Mouse (Mus musculus): Measurements from ENCODE around the gene Fgfr2. TPM values are rescaled to one million over a fixed set of nuclear protein-coding genes. Genes with fewer than 3 reads are reported as not detected.
A peak's percentile ranks its signal among the peaks of the same experiment; 100 is the strongest.

The Fgfr2 gene
- polyA plus RNA-seq, 1 experiment from 2014 or later: 81.1 TPM

DNA sequence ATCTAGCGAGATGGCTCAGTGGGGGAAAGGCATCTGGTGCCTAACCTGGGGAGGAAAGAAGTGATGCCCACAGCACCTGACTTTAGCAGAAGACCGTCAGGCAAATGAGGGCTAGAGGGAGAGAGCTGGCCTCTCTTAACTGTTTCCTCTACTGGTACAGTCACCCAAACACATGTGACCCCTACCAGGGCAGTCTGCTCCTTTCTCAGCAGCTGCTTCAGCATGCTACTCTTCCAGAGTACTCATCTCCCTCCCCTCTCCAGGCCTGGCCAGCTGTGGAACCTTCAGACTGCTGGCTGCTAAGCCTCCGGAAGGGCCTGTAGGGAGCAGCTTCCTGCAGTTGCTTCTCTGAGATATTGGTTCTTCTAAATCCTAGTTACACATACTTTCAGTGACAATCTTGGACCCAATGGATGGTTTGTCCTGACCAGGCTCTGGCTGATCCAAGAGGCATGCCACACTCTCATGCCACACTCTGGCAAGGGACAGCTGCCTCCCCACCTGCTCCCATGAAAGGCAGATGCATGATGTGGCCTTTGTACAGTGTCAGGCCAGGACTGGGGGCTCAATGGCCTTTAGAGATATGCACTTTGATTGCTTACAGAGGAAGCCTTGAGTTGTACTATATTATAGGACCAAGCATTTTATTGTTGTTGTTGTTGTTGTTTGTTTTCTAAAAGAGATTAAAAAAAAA, 374.9 kb downstream of the Fgfr2 start:
- no peak overlapping the region for H3K4me3 ChIP-seq
- WGBS: 79% methylated on average over 3 of the region's 3 CpGs
- H3K9me3 ChIP-seq (replicated peaks): no peaks in the 10 kb centered on the region
- H3K27ac ChIP-seq: no peak overlapping the region
- no peak overlapping the region for H3K4me2 ChIP-seq (replicated peaks)
- ATAC-seq (ENCODE audit: low FRiP score): no peak
- peaks cover 1% of the 10 kb centered on the region for H3K4me1 ChIP-seq
- H3K9ac ChIP-seq: no peak overlapping the region
- H3K36me3 ChIP-seq: peaks cover 3% of the 10 kb centered on the region; the same call in 1 of the 2 replicates
- no peaks in the 10 kb centered on the region for H3K27me3 ChIP-seq

DNA sequence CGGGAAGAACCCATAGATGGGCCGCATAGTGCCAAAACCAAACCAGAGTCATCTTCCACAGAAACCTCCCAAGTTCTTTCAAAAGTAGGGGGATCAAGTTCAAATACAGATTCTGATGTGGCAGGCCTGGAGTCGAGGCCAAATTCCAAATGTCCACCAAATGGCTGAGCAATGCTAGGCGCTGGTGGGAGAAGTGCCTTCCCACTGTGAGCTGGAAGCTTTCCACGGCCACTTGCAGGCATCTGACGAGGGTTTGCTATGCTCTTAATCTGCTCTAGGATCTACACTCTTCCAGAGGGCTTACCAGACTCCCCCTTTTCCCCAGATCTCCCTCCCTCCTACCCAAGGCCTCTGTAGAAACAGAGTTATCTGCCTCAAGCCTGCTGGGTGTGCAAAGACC, 376.1 kb downstream of the Fgfr2 start:
- H3K9ac ChIP-seq: no peak overlapping the region
- WGBS: 82% methylated on average over 6 of the region's 6 CpGs
- no peaks in the 10 kb centered on the region for H3K9me3 ChIP-seq (replicated peaks)
- H3K4me2 ChIP-seq (replicated peaks): no peak overlapping the region
- H3K27ac ChIP-seq: no peak overlapping the region
- no peaks in the 10 kb centered on the region for H3K27me3 ChIP-seq
- no peak for ATAC-seq (ENCODE audit: low FRiP score)
- H3K4me3 ChIP-seq: no peak overlapping the region
- peaks cover 3% of the 10 kb centered on the region; the same call in 1 of the 2 replicates for H3K36me3 ChIP-seq
- no peaks in the 10 kb centered on the region for H3K4me1 ChIP-seq

- no peak overlapping the region for H3K27ac ChIP-seq
- no peaks in the 10 kb centered on the region for H3K4me1 ChIP-seq
- ATAC-seq (ENCODE audit: low FRiP score): no peak
- H3K27me3 ChIP-seq: no peaks in the 10 kb centered on the region
- H3K4me2 ChIP-seq (replicated peaks): no peak overlapping the region
- no peak overlapping the region for H3K9ac ChIP-seq
- H3K36me3 ChIP-seq: peaks cover 3% of the 10 kb centered on the region; the same call in 1 of the 2 replicates
- no peak overlapping the region for H3K4me3 ChIP-seq
- H3K9me3 ChIP-seq (replicated peaks): no peaks in the 10 kb centered on the region
- 91% methylated on average over 5 of the region's 5 CpGs for WGBS
Measured at GRCm38 (mm10) chr7:132742912-132743311, 380.2 kb downstream of the Fgfr2 start.

- Histone ChIP-seq H3K9me3 (replicated peaks) (no peaks in the 10 kb centered on the region), H3K27ac (no peak overlapping the region), H3K4me2 (replicated peaks) (no peak overlapping the region), H3K9ac (no peak overlapping the region), H3K4me3 (no peak overlapping the region), H3K36me3 (peaks cover 3% of the 10 kb centered on the region; the same call in 1 of the 2 replicates), H3K27me3 (no peaks in the 10 kb centered on the region), H3K4me1 (peaks cover 21% of the 10 kb centered on the region)
- ATAC-seq (ENCODE audit: low FRiP score): no peak
- WGBS: 95% methylated on average over 6 of the region's 6 CpGs
Measured at GRCm38 (mm10) chr7:132739829-132740228, 383.3 kb downstream of the Fgfr2 start.

- Histone ChIP-seq H3K27ac (no peak overlapping the region), H3K36me3 (peaks cover 3% of the 10 kb centered on the region; the same call in 1 of the 2 replicates), H3K4me3 (no peak overlapping the region), H3K4me1 (peaks cover 29% of the 10 kb centered on the region), H3K27me3 (no peaks in the 10 kb centered on the region), H3K4me2 (replicated peaks) (no peak overlapping the region), H3K9ac (no peak overlapping the region), H3K9me3 (replicated peaks) (no peaks in the 10 kb centered on the region)
- ATAC-seq (ENCODE audit: low FRiP score): no peak
- 93% methylated on average over 6 of the region's 6 CpGs for WGBS
Measured at GRCm38 (mm10) chr7:132738844-132739243, 384.3 kb downstream of the Fgfr2 start.

- H3K27ac ChIP-seq: no peak overlapping the region; the same call in 1 of the 2 replicates
- 60% methylated on average over 17 of the region's 17 CpGs for WGBS
- ATAC-seq (ENCODE audit: low FRiP score): no peak
- H3K4me1 ChIP-seq: peaks cover 54% of the 10 kb centered on the region
- H3K4me2 ChIP-seq (replicated peaks): no peak overlapping the region
- H3K36me3 ChIP-seq: peaks cover 1% of the 10 kb centered on the region; the same call in 1 of the 2 replicates
- H3K9me3 ChIP-seq (replicated peaks): no peaks in the 10 kb centered on the region
- no peak overlapping the region for H3K9ac ChIP-seq
- H3K4me3 ChIP-seq: no peak overlapping the region
- no peaks in the 10 kb centered on the region for H3K27me3 ChIP-seq
Measured at GRCm38 (mm10) chr7:132736099-132736862, 386.9 kb downstream of the Fgfr2 start.

- Histone ChIP-seq H3K9me3 (replicated peaks) (no peaks in the 10 kb centered on the region), H3K4me1 (peaks cover 56% of the 10 kb centered on the region), H3K4me3 (no peak overlapping the region), H3K27me3 (no peaks in the 10 kb centered on the region), H3K9ac (no peak overlapping the region), H3K27ac (no peak overlapping the region), H3K36me3 (no peaks in the 10 kb centered on the region), H3K4me2 (replicated peaks) (no peak overlapping the region)
- no peak for ATAC-seq (ENCODE audit: low FRiP score)
- WGBS: 58% methylated on average over 5 of the region's 5 CpGs
Measured at GRCm38 (mm10) chr7:132735145-132735544, 388.0 kb downstream of the Fgfr2 start.

DNA sequence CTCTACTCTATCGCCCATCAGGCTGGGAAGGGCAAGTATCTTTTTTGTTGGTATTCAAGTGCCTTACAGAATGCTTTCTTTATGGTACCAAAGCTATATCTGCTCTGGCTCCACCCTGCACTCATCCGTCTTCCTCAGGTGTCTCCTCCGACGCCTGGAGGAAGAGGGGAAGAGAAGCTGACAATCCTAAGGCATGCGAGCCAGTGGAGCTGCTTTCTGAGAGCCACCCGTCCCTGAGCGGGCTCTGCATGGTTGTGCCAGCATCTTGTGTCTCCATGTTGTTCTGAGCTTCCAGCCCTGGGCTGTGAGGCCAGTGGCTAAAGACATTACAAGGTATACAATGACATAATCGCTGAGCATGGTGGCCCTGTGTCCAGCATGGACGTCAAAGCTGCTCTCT, 388.9 kb downstream of the Fgfr2 start:
- 68% methylated on average over 9 of the region's 9 CpGs for WGBS
- no peak for ATAC-seq (ENCODE audit: low FRiP score)
- Histone ChIP-seq H3K4me1 (peaks cover 61% of the 10 kb centered on the region), H3K4me3 (no peak overlapping the region), H3K9ac (no peak overlapping the region), H3K9me3 (replicated peaks) (no peaks in the 10 kb centered on the region), H3K27me3 (no peaks in the 10 kb centered on the region), H3K4me2 (replicated peaks) (no peak overlapping the region), H3K36me3 (0 out of 2 replicates have a peak, but pooled peaks cover 3% of the 10 kb centered on the region), H3K27ac (peak overlapping the region; percentile 62; the same call in 1 of the 2 replicates)

- WGBS: 44% methylated on average over 6 of the region's 6 CpGs
- no peak for ATAC-seq (ENCODE audit: low FRiP score)
- Histone ChIP-seq H3K27me3 (no peaks in the 10 kb centered on the region), H3K4me3 (no peak overlapping the region), H3K4me2 (replicated peaks) (no peak overlapping the region), H3K9me3 (replicated peaks) (no peaks in the 10 kb centered on the region), H3K9ac (no peak overlapping the region), H3K4me1 (peaks cover 62% of the 10 kb centered on the region), H3K27ac (peak overlapping the region; percentile 62), H3K36me3 (0 out of 2 replicates have a peak, but pooled peaks cover 3% of the 10 kb centered on the region)
Measured at GRCm38 (mm10) chr7:132733521-132733920, 389.6 kb downstream of the Fgfr2 start.

- WGBS: 47% methylated on average over 6 of the region's 6 CpGs
- no peaks in the 10 kb centered on the region for H3K27me3 ChIP-seq
- H3K4me3 ChIP-seq: no peak overlapping the region
- H3K4me1 ChIP-seq: peaks cover 64% of the 10 kb centered on the region
- peak overlapping the region; percentile 24; the same call in 1 of the 2 replicates for H3K27ac ChIP-seq
- H3K4me2 ChIP-seq (replicated peaks): no peak overlapping the region
- H3K9me3 ChIP-seq (replicated peaks): no peaks in the 10 kb centered on the region
- H3K36me3 ChIP-seq: 0 out of 2 replicates have a peak, but pooled peaks cover 3% of the 10 kb centered on the region
- no peak overlapping the region for H3K9ac ChIP-seq
- ATAC-seq (ENCODE audit: low FRiP score): no peak
Measured at GRCm38 (mm10) chr7:132732136-132732789, 390.9 kb downstream of the Fgfr2 start.

- ATAC-seq (ENCODE audit: low FRiP score): no peak
Measured at GRCm38 (mm10) chr7:132731558-132731957, 391.6 kb downstream of the Fgfr2 start.

GRCm38 (mm10) chr7:132730510-132730909, 392.6 kb downstream of the Fgfr2 start:
- Histone ChIP-seq H3K9ac (no peak overlapping the region), H3K27ac (0 out of 2 replicates have a peak overlapping the region, but pooled peaks have one; percentile 30), H3K4me2 (replicated peaks) (no peak overlapping the region), H3K4me1 (peaks cover 53% of the 10 kb centered on the region), H3K4me3 (no peak overlapping the region), H3K27me3 (no peaks in the 10 kb centered on the region), H3K36me3 (0 out of 2 replicates have a peak, but pooled peaks cover 3% of the 10 kb centered on the region), H3K9me3 (replicated peaks) (no peaks in the 10 kb centered on the region)
- ATAC-seq (ENCODE audit: low FRiP score): no peak
- WGBS: 65% methylated on average over 7 of the region's 7 CpGs

More at GRCm38 (mm10) chr7:132731558-132731957, 391.6 kb downstream of the Fgfr2 start:
- H3K27me3 ChIP-seq: no peaks in the 10 kb centered on the region
- H3K9ac ChIP-seq: no peak overlapping the region
- peaks cover 64% of the 10 kb centered on the region for H3K4me1 ChIP-seq
- H3K27ac ChIP-seq: 0 out of 2 replicates have a peak overlapping the region, but pooled peaks have one; percentile 24
- H3K4me2 ChIP-seq (replicated peaks): no peak overlapping the region
- no peaks in the 10 kb centered on the region for H3K9me3 ChIP-seq (replicated peaks)
- 0 out of 2 replicates have a peak, but pooled peaks cover 3% of the 10 kb centered on the region for H3K36me3 ChIP-seq
- WGBS: 40% methylated on average over 6 of the region's 6 CpGs
- no peak overlapping the region for H3K4me3 ChIP-seq

All from hindbrain, embryonic 12.5 days (tissue).